Mouse (Mus musculus) small intestine, adult 2 months (tissue): ENCODE measurements around the gene Gm49318.

Experiments
- CTCF ChIP-seq: fragments of 200-500 bp; IDR thresholded peaks from 2 replicates; pipeline ENCODE4 v1.5.1; 2012; ENCODE audit warnings: low read depth, mild to moderate bottlenecking, control low read depth, inconsistent platforms, low read length, moderate library complexity, mixed read lengths; ENCODE audit not compliant: insufficient replicate concordance, insufficient read length; ENCODE audit errors: extremely low read depth
- POLR2A ChIP-seq: fragments of 200-500 bp; IDR thresholded peaks from 2 replicates; pipeline ENCODE4 v1.6.1; 2012; ENCODE audit warnings: low read depth, mild to moderate bottlenecking, control low read depth, inconsistent platforms, low read length, moderate library complexity

DNA sequence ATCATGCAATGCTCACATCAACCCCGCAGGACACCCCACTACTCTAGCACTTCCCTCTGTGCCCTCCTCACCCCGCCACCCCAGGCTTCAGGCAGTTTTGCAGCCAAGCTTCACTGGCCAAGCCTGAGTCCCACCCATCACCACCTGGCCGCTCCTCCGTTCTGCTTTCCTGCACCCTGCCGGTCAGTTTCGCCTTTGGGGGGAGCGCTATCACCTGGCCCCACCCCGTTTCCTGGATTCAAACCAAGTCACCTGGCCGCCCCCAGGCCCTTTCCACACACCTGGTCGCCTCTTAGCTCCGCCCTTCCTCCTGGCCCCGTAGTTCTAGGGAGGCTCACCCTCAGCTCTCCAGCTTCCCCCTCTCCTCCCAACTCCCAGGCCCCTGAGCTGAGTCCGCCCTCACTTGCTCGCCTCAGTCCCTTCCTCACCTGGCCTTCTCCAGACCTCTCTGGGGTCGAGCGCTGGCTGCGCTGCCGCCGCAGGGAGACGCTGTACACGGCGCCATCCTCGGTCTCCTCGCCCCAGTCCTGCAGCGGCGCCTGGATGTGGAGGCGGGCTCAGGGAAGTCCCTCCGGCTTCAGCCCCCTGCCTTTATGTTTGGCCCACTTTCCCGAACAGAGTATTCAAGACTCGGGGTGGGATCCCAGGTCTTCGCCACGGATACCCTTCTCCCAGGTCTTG lies 82.5 kb downstream of the Gm49318 start:
- TF ChIP-seq POLR2A: no peak; the same call in 1 of the 2 replicates
- TF ChIP-seq CTCF: no peak
